Mouse (Mus musculus) common myeloid progenitor, adult 5-6 weeks (primary cell): ENCODE measurements around the gene Fbln1. TPM values are rescaled to one million over a fixed set of nuclear protein-coding genes. Genes with fewer than 3 reads are reported as not detected.
A peak's percentile ranks its signal among the peaks of the same experiment; 100 is the strongest.

Source experiments
- ATAC-seq: replicated peaks from 2 replicates; pipeline ENCODE4 v1.8.0; 2016; ENCODE audit warnings: low read depth, mild to moderate bottlenecking, moderate TSS enrichment, inconsistent platforms; ENCODE audit not compliant: poor library complexity, severe bottlenecking
- total RNA-seq: library from RNA; stranded (forward); fragments of 200-1000, 187-1606 nt; gene quantifications from 2 replicates; pipeline ENCODE4 v1.2.3, GENCODE M21; 2017

The Fbln1 gene
- total RNA-seq, 1 experiment from 2014 or later, result 0.14 TPM

DNA sequence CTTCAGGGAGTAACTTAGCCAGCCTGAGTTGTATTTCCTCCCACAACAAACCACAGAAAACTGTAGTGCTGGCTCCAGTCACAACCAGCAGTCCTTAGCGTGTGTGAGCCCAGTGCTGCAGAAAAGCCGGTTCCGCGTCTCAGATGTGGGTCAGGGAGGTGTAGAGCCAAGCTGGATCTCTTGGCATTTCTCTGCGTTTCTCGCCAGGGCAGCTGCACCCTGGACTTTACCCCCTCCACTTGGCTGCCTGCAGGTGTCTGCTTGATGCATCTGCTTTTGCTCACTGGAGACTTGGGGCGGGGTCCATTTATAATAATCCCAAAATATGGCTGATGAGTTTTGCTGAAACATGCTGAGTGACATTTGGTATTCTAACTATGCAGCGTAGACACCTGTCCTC is 71.5 kb downstream of the Fbln1 start:
- no peak for ATAC-seq

DNA sequence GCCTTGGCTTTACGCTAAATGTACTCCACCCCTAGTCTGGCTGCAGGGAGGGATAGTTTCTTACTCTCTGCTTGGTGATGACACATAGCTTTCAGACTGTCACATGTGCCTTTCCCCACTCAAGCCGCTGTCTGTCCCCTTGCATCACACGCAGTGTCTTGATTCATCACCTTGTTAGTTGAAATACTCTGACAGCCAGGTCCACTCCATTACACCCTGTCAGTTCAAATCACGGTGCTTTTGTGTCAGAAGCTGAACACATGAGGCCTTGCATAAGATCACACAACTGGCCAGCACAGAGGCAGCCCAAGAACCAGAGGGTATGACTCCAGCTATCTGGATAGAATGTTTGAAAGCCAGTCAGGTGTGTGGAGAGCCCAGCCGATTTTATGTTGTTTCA is 73.2 kb downstream of the Fbln1 start:
- no peak for ATAC-seq

DNA sequence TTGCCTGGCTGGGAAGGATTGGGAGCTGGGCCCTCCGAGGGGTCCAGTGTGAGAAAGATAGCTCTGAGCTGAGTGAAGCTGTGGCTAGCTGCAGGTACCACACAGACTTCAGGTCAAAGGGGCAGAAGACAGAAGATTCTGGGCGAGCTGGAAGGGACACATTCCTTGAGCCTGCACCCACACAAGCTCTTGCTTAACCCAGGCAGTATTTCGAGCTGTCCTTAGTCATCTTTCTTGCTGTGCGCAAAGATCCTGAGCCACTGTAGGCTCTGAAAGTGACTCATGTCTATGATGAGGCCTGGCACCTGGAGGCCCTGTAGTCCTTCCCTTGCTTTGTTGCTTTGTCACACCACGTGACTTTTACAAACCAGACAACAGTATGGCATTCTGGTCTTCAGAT is 76.3 kb downstream of the Fbln1 start:
- no peak for ATAC-seq

DNA sequence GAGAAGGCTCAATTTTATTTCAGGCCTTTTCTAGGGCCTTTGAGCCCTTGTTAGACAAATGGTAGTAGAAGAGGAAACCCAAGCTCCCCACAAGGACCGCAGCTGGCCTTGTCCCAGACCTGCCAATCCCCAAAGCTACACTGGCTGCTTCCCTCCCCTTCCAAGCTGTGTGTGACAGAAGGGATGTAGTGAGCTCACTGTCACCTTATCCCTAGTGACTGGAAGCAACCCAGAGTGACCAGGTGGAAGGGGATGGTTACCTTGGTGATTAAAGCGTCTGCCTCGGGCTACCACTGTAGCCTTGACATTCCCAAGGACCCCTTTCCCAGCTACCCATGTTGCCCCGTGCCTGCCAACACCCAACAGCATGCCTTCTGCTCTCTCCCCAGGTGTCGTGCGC is 78.9 kb downstream of the Fbln1 start:
- no peak for ATAC-seq

DNA sequence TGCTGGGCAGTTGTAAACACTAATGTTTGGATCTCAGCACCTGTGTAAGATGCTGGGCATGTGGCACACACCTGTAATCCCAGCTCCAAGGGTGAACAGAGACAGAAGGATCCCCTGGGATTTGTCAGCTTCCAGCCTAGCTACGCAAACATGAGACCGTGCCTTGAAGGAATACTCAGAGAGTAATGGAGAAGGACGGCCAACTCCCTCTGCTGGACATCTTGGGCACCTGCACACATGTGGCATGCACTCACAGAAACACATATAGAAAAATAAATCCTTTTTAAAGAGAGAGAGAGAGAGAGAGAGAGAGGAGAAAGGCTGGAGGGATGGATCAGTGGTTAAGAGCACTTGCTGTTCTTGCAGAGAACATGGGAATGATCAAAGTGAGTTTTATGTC is 88.9 kb downstream of the Fbln1 start:
- no peak for ATAC-seq

DNA sequence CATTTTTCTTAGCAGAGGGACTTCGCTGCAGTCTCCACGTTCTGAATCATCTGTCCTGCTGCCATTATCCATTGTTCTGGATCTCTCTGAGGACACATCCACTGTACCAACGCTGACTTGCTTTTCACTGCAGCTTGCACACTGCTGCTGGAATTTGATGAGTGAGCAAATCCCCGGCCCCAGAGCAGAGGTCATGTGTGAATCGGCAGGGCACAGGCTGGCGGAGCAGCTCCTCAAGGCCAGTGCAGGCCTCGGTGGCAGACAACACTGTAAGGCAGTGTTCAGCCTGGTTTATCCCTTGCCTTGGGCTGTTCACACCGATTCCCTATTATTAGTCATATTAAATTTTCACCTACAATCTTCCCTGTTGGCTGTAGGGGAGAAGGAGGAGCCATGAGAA is 89.8 kb downstream of the Fbln1 start:
- no peak for ATAC-seq

DNA sequence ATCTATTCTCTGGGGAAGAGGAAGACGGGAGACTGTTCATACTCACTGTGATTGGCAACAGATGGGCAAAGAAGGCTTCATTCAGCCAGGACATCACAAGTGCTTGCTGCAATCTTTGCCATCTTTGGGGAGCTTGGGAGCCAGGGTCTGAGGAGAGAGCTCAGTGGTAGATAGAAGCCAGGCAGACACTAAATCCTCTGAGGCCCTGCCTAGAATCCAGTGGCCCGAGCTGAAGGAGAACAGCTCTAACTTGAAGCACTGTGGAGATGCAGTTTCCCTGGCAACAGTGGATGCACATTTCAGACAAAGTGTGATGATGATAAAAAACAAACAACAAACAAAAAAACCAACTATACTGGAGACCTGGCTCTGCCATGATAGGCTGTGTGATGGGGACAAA is 90.2 kb downstream of the Fbln1 start:
- no peak for ATAC-seq

DNA sequence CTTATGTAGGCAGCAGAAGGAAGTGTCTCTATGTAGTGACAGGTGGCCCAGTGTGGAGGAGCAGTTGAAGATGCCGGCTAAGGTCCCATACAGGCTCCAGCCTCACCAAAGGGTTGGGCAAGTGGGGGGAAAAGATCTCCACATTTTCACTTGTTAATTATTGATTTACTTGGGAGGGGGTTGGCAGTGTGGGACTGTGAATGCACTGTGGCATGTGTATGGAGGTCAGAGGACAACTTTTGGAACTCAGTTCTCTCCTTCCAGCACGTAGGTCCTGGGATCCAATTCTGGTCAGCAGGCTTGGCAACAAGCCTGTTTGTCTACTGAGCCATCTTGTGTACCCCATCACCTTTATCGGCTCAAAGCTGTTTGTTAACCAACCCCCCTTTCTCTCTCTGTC is 90.8 kb downstream of the Fbln1 start:
- ATAC-seq, result no peak

DNA sequence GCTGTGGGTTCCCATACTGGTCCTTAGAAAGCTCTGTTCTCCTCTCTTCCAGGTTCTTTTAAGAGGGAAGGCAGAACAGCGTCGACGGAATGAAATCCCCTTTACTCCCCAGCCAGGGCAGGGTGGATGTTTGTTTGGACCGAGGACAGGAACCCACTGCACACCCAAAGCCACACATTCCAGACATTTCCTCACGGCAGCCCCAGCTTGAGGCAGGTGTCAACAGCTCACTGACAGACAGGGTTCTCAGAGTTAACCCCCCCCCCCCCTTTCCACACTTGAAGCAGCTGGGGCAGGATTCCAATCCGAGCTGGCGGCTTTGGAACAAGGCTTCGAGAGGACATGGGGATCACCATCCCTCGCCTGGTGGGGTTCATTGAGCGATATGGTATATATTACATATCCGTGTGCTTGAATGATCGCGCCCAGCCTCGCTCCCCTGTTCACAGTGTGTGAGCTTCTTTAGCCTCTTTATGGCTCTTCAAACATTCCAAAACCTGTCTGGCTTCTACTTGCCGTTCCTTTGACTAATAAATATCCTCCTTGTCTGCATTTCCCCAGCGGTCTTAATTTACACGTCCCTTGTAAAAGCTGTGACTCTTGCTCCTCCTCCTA is 92.5 kb downstream of the Fbln1 start:
- ATAC-seq, result no peak

DNA sequence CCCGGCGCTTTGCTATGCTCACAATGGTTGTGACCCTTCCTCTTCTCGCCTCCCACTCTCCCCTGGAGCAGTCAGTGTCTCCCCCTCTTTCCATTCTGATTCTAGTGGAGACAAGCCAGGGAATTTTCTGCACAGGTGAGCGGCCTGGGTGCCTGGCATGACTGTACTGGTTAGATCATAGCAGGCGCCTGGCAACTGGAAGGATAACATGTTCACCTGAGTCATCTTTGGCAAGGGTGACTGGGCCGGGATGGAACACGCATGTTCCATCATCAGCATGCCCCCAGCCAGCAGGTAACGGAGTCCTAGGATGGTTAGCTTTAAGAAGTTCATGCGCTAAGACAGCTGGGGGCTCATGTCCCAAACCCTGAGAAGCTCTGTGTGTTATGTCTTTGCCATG is 93.2 kb downstream of the Fbln1 start:
- ATAC-seq, result no peak

DNA sequence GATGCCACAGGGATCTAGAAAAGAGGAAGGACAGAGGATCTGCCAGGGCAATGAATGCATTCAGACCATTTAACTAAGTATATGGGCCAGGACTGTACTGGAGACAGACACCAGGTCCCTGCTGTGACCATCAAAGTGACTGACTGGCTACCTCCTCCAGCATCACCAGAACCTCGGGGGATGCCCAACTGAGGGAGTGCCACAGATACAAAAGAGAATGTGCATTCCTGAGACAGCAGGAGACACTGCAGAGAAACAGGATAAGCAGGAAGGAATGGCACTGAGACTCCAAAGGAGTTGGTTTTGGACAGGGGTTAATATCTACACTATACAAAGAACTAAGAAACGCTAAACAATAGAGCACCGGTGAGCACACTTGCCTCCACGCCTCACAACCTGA is 97.5 kb downstream of the Fbln1 start:
- ATAC-seq, result no peak

DNA sequence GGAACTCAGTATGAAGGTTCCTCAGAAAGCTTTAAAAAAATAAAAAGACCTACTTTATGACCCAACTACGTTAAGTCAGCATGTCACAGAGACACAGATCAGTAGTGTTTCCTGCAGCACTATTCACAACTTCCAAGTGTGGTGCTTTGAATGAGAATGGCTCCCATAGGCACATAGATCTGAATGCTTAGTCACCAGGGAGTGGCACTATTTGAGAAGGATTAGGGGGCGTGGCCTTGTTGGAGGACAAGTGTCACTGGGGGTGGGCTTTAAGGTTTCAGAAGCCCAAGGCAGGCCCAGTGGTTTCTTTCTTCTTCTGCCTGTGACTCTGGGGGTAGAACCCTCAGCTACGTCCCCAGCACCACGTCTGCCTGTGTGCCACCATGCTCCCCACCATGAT is 98.2 kb downstream of the Fbln1 start:
- no peak for ATAC-seq

DNA sequence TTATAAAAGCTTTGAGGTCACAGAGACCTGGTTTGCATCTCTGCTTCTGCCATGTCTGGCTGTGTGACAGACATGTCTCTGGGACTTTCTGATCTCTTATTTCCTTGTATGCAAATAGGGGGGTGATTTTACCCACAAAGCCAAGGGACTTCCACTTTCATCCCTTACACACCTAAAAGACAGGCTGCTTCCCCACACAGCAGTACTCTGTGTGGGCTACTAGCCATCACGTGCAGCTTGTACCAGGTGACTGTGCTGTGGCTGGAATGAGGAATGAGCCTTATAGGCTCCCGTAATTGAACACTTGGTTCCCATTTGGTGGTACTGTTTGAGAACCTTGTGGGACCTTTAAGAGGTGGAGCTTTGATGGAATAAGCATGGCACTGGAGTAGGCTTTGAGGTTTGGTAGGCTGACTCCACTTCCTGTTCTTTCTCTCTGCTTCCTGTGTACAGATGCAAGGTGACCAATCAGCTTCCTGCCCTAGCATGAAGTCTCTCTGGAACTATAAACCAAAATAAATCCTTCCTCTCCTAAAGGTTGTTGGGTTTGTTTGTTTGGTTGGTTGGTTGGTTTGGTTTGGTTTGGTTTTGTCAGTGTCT is 101.4 kb downstream of the Fbln1 start:
- ATAC-seq, result no peak

DNA sequence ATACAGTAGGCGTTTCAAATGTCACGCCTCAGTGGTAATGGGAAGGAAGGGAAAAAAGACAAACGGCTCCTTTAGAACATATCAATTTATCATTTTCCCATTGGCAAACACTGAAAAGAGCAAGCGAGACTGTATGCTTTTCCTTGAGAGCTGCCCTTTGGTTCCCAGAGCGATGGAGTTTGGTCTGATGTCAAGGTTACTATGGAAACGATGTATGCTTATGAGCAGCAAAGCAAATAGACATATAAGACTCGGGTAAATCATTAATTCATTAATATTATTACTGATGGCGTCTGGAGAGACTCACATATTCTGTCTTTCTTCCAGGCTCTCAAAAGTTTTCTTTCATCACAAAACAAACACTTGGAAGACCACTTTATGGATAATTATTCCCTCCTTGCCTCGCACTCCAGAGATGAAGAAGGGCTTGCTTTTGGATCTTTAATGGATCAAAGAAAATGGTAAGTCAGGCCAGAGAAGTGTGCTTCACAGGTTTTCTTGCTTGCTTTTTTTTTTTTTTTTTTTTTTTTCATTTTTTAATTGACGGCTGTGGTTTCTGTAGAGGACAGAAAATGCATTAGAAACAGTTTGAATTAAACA is 105.4 kb downstream of the Fbln1 start:
- ATAC-seq, result no peak

DNA sequence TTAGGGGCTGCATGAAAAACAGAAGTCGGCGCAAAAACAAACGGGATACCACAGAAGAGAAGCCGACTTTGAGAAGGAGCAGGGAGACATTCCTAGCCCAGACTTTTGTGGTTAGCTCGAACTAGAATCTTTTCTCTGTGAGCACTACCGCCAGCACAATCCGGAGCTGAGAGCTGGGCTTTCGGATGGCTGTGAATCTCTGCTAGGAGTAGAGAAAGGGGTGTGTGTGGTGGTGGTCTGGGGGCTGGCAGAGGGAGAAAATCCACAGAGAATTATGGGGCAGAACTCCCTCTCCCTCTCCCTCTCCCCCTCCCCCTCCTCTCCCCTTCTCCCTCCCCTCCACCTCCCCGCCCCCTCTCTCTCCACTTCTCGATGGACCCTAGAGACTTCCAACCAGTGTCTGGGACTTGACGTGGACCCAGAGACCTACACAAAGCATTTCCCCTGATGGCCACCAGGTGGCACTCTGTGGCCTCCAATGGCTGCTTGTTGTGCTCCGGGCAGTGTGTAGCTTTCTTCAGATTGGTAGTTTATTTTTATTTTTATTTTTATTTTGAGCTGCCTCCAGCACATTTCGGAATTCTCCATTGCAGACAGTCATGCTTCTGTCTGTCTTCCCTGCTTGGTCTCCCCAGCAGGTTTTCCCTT is 109.8 kb downstream of the Fbln1 start:
- ATAC-seq, result peak; percentile 81

DNA sequence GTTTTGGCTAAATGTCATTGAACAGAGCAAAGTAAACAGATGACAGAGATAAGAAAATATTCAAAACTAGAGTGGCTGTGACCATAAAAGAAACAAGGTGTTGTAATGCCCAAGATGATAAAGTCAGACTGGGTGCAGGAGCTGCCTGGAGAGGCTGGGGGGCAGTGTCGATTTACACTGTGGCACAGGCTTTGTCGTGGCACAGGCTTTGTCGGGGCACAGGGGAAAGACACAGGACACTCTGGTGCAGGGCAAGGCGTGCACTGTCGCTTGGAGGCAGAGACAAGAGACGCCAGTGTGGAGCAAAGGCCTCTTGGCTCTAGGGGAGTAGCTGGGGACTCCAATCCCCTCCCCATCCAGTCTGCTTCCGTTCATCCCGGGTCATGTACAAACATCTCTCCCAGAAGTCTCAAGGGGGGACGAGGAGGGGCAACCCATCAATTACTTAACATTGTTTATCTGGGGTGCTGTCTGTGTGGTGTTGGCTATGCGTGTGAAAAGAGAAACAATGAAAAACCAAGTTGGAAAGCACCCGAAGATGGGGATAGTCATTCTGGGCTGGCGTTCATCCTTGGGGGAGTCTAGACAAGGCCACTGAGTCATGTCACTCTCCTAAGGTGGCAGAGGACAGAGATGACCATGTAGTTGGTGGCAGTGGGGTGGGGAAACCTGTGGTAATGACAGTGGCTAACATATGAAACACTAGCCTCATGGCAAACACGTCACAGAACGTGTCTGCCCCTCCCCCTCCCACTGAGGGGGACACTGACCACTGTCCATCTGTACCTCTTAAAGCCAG is 110.8 kb downstream of the Fbln1 start:
- no peak for ATAC-seq

DNA sequence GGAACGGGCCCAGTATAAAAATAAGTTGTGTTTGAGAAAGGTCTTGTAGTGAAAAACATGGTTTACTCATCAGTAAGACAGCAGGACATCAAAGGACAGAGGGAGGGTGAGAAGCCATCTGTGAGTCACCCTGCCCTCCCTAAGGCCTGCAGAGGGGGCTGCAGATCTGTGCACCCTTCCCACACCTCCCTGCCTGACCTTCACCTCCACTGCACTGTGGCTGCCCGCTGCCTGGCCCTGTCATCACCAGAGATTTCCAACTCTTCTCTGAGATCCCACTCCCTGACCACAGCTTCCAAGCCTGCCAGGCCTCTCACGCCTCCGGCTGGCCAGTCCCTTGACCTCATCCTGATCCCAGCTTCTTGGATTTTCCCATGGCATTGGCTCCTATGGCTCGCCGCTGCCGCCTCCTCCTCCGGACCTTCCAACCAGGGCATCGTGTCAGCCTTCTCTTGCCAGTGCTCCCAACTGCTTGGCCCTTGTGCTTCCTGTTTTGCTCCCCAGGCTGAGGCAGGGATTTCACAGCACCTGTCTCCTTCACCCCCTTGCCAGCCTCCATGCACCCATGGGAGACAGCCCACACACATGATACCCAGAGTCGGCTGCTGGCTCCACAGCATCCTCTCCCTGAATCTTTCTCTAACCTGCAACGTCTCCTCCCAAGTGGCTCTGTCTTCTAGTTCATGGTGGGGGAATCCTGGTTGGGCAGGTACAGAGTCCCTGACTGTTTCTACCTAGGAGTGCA is 114.3 kb downstream of the Fbln1 start:
- ATAC-seq, result no peak

DNA sequence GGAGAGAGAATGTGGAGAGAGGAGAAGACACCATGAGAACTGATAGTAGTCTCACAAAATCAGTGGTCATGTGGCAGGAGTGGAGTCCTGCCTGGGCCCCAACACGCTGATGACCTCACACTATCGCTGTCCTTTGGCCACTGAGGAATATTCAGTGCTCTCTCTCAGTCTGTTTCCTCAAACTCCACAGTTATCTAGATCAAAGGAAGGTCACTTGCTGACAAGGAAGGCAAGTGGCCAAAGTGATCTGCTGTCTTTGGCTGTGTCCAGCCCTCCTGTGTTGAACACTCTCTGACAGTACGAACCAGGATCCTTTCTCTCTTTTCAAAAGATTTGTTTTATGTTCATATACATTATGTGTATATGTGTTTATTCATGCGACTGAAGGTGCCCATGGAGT is 117.5 kb downstream of the Fbln1 start:
- no peak for ATAC-seq

DNA sequence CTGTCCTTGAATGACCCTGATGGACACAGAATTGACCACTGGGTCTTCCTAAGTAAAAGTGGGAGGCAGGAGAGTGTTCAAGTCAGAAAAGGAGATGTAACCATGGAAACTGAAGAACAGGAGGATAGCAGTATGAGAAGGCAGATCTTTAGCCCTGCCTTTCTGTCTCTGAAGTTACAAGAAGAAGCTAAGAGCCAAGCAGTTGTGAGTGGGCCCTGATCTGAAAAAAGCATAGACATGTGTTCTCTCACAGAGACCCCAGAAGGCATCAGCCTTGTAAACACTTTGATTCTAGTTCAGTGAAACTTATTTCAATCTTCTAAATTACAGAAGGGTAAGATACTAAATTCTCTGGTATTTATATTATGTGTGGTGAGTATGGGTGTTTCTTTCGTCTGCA is 118.7 kb downstream of the Fbln1 start:
- no peak for ATAC-seq

DNA sequence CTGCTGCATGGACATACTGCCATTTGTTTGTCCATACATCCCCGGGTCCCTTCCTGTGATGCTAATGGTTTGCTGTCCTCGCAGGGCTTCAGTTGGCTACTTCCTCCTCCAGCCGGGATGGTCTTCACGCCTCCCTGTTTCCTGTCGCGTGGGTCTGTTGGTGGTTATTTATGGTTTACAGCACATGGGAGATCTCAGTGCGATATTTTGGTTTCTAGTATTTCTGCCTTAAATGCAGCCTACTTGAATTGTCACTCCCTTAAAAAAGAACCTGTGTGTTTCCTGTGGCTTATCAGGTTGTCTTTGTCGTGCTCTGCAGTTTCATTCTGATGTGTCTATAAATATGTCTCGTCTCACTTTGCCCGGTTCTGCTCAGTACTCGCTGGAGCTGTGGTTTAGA is 122.1 kb downstream of the Fbln1 start:
- ATAC-seq, result peak; percentile 69
